Mouse (Mus musculus) adrenal gland, postnatal 10 days (tissue): ENCODE results near the gene Cds2. TPM values are rescaled to one million over a fixed set of nuclear protein-coding genes. Genes with fewer than 3 reads are reported as not detected.
"Not testable (repeated sequence)": the region's sequence is repeated elsewhere in the genome, so short reads cannot be mapped to it uniquely, and the experiment has no call there.

Source experiments
- DNase-seq: peaks from one replicate; pipeline ENCODE4 v3.0.0; 2021; ENCODE audit warnings: mixed read lengths
- total RNA-seq, 2 experiments: library from RNA; stranded (reverse); gene quantifications; 2 replicates each; pipeline ENCODE4 v1.2.3; 2021

The Cds2 gene
- total RNA-seq, 2 experiments from 2014 or later: 52.2 to 54.9 TPM

DNA sequence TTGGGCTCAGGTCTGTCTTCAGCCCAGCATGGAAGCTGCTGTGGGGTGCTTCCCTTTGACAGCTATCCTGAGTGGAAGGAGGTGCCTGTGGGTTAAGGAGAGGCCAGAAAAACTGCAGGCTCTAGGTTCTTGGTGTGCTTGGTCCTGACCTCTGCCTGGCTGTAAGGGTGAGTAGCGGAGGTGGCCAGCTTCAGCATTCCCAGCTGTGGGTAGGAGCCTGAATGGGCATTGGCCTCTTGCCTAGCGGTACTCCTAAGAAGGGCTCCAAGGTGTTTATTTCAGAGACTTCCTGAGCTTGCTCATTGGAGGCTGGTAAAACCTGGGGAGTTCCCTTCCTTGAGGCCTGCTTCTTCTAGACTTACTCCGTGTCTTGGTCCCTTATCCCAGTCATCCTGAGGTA lies 28.3 kb downstream of the Cds2 start:
- no peak for DNase-seq

DNA sequence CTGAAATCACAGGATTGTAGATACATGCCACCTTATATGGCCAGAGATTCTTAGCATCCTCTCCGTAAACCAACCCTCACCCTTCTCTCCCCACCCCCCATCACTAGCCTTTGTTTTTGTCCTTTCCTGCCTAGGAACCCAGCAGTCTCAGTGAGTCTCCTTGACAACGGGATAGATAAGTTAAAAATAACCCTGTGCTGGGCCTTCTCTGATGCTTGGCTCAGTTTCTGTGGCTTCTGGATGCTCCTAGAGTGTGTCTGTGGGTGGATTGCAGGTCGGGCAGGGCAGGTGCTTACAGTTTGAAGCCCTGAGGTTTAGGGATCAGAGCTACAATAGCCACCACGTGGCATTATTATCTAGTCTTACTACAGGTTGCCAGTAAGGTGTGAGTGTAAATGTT lies 29.1 kb downstream of the Cds2 start:
- DNase-seq: peak; percentile 17

DNA sequence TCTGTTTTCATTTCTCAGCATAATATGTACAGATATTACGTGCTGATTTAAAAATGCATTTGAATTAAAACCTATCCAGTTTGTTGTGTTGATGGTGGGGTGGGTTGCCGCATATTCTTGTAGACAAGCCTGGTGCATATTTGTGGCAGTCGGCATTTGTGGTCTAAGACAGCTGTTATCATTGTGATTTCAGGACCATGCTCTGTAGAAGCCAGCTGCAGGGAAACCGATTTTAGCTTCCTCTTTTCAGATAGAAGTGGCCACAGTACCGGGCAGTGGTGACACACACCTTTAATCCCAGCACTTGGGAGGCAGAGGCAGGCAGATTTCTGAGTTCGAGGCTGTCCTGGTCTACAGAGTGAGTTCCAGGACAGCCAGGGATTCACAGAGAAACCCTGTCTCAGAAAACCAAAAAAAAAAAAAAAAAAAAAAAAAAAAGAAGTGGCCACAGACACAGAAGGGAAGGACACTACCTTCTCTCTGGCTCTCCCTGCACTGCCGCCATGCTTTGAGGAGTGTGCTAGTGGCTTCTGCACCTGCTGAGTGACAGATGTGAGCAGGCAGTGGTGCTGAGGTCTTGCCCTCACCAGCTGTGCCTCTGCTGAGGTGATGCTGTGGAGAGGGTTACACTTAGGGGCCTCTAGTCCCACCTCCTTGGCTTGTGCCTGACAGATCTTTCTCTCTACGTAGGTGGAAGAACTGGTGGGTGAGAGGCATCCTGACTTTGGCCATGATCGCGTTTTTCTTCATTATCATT lies 30.9 kb downstream of the Cds2 start:
- no peak for DNase-seq

DNA sequence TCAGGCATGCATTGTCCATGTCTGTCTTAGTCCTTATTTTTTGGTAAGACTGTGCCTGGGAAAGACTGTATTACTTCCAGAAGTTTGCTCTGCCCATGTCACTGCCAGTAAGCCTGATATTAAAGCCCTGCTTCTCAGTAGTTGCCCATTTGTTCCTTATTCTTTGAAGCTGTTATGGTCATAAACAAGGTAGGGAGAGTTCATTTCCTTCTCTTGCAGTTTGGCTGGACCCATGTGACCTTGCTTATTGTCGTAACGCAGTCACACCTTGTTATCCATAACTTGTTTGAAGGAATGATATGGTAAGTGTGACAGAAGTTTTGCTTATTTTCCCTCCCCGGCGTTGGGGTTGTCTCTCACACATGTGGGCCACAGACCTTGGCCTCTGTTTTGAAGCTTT lies 35.3 kb downstream of the Cds2 start:
- no peak for DNase-seq

DNA sequence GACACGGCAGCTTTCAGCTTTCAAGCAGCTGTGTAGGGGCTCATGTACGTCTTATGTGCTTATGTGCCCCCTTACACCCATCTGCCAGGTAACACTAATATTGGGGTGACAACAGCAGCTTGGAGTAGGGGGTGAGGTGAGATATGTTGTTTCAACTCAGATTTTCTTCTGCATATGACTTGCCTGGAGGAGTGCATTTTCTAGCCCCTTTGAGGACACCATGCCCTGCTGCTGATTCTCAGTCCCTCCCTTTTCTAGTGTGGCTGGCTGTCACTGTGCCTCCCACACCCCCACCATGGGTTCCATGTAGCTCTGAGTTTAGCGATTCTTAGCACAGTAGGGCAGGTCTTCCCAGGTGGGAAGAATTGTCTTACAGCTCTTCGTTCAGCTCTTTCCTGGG lies 38.5 kb downstream of the Cds2 start:
- no peak for DNase-seq

DNA sequence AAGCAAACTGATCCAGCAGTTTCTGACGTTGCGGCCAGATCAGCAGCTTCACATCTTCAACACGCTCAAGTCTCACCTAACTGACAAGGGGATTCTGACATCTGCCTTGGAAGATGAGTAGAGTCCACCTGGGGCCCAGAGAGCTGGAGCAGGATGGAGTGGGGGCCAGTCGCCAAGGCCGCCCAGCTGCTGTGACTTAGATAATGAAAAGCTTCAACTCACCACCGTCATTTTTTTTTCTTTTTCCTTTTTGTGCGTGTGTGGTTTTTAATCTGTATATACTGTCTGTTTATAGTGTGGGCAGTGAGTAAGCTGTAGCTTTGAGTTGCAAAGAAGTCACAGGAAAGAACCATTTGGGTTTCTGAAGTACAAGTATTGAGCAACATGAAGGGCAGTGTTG lies 42.2 kb downstream of the Cds2 start:
- no peak for DNase-seq

DNA sequence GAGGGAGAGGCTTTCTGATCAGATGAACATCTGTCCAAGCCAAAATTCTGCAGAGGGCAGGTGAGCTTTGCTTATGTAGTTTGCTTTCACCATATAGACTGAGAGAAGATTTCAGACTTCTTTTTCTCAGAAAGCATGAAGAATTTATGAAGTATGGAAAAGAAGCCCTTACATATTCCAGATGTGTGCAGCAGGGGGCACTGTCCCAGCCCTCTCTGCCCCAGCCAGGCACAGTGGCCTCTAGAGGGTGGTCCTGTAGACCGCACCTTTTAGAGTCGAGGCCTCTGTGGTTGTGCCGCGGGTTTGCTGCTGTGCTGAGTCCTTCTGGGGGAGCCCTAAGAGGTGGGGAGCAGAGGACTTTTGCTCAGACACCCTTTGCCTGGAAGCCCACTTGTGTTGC lies 43.0 kb downstream of the Cds2 start:
- DNase-seq: no peak

DNA sequence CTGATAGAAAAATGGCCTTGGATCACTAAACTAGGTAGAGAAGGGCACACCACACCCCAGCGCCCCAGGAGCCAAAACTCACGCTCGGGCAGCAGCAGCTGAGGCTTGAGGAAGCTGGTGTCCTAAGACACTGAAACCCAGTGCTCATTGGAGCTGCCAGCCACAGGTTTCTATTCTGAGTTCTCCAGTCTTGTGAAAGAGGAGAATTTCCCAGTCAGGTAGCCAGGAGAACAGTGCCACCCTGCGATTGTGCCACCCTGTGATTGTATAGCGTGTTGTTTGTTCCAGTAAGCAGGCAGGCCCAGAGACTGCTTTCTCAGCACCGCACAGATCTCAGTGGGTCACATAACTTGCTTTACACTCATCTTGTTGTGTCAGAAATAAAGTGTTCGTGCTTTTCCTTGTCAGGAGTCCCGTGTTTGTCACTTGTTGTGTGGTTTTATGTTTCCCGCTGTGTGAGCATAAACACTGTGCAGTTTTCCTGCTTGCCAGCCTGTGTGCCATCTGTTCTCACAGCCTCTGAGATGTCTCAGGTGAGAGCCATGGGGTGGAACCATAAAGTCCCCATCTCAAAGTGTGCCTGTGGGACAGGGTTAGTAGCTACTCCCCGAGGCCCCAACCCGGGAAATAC lies 44.4 kb downstream of the Cds2 start:
- DNase-seq: no peak

DNA sequence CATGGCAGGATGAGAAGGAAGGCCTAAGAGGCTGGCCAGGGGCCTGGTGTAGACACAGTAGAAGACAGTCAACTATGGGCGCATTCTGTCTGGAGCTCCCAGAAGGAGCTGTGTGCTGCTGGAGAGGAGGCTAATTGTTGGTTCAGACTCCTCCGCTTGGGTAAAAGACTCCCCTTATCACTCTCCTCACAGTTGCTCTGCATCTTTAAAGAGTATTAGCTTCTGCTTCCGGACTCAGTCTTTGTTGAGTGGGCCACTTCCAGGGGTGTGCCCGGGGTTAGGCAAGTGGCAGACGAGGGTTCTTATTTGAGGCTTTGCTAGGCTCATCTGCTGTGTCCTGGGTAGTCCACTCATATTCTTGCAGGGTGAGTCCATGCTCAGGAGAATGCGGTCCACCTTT lies 45.9 kb downstream of the Cds2 start:
- DNase-seq: no peak

DNA sequence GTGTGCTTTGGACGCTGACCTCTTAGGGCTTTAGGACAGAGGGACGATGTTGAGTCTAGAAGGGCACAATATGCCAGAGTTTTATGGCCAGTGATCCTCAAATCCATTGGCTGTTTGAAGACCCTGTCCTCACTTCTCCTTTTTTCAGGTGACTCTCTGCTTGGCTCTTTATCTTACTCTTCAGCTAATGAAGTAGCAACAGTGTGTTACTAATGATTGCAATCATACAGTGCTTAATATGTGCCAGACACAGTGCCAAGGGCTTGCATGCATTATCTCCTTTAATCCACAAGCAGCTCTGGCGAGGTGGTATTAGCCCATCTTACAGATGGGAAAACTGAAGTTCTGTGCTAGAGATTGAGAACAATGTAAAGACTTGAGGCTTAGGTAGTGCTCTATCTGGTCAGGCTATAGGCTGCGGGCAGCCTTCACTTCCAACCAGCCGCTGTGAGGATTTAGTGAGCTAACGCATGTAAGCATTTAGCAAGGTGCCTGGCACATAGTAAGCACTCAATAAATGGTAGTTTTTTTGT lies 46.5 kb downstream of the Cds2 start:
- no peak for DNase-seq

DNA sequence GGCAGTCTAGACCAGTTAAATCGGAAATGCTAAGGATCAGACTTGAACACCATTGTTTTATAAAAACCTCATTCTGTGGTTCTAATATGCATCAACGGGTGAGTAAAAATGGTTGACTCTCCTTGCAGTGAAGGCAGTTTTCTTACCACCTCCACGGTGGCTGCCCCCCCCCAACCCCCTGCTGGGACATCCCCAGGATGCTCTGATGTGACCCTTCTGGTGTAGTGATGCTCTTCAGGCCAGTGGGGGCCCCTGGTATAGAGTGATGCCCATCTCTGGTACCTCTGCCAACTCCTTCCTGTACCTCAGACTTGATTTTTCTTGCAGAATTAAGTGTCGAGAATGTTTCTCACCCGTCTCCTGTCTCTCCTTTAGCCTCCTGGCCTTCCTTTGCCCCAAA lies 49.7 kb downstream of the Cds2 start:
- no peak for DNase-seq

DNA sequence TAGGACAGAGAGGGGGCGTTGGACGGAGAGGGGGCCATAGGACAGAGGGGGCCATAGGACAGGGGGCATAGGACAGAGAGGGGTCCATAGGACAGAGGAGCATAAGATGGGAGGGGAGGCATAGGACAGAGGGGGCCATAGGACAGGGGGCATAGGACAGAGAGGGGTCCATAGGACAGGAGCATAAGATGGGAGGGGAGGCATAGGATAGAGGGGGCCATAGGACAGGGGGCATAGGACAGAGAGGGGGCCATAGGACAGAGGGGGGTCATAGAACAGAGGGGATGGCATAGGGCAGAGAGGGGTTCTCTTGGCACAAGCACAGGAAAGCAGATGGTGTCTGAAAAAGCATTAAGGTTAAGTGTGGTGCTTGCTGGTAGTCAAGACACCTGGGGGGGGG lies 50.6 kb downstream of the Cds2 start:
- DNase-seq: no peak

DNA sequence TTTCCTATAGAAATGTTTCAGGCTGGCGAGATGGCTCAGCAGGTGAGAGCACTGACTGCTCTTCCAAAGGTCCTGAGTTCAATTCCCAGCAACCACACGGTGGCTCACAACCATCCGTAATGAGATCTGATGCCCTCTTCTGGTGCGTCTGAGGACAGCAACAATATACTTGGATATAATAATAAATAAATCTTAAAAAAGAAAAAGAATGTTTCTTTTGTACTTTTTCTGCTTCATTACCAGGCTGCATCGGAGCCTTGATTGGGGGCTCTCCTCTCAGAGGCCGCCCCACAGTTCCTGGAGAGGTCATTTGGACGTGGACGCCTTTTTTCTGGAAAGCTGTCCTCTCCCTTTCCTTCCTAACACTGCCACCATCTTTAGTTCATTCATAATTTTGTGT lies 51.1 kb downstream of the Cds2 start:
- not testable (repeated sequence) for DNase-seq

DNA sequence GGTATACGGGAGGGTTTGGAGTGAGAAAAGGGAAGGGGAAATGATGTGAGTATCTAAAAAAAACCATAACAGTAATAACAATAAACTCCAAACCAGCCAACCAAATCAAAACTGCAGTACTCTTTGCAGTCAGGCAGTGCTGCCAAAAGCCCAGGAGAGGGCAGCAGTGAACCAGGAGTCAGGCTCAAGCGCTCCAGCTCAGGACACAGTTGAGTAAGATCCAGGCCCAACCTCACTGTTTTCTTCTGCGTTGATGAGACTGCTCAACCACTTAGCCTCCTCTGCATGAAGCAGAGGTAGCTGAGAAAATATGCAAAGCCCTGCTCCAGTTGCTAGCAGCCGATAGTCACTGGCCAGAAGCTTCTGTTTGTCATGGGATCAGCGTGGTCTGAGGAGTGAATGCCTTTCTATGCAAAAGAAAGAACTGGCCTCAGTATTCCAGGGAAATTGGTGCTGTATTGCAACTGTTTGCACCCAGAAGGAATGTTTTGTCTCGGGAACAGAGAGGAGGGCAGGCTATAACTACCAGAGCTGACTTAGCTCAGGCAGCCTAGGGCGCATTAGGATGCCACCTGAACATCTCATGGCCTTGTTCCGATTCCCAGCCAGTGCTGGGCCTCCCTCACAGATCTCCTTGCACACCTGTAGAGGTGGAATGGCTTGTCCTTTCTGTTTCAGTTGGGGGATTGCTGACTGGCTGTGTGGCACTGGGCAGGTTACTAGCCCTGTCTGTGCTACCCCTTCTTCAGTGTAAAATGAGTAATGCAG lies 53.3 kb downstream of the Cds2 start:
- DNase-seq: peak; percentile 76

DNA sequence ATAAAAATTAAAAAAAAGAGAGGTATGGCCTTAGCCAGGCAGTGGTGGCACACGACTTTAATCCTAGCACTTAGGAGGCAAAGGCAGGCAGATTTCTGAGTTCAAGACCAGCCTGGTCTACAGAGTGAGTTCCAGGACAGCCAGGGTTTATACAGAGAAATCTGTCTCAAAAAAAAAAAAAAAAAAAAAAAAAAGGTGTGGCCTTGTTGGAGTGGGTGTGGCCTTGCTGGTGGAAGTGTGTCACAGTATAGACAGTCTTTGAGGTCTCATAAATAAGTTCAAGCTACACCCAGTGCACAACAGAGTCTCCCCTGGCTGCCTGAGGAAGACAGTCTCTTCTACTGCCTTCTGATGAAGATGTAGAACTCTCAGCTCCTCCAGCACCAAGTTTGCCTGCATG lies 54.2 kb downstream of the Cds2 start:
- DNase-seq: no peak

DNA sequence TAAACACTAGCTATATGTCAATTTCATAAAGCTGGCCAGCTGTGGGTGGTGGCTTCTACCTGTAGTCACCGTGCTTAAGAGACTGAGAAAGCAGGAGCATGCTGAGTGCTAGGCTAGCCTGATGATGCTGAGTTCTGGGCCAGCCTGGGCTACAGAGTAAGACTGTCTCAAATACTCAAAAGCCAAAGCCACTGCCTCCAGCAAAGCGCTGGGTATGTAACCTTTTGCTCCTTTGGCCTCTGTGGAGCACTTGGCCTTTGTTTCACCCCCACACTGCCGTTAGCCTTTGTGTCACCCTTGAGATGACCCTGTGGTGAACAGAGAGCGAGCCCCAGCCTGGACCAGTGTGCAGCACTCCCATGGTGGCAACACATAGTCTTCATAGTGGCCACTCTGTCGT lies 57.6 kb downstream of the Cds2 start:
- no peak for DNase-seq

DNA sequence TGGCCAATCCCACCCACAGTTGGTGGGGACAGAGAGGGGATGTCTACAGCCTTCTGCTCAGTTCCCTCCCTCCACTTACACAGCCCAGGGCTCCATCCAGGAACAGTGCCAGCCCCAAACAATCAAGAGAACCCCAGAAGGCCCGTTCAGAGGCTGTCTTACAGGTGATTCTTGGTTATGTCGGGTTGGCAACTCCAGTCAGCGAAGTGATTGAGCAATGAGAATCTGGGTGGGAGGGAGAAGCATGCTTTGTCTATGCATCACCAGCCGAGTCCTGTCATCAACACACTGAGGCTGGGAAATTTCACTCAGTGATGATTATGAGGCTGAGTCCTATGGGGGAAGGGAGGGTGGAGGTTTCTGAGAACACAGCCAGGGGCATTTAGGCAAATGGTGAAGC lies 60.6 kb downstream of the Cds2 start:
- DNase-seq: no peak

DNA sequence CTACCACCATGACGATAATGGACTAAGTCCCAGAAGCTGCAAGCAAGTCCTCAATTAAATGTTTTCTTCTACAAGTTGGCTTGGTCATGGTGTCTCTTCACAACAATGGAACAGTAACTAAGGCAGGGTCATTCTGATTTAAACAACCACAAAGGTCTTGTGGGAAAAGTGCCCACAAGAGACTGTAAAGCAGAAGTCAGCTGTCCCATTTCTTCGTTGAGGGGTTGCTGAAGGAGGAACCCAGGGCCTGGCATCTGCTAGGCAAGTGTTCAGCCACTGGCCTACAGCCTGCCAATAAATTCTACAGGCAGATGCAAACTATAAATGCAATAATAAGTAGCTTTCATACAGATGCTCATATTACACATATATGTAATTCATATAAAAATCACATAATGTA lies 74.3 kb downstream of the Cds2 start:
- DNase-seq: no peak

DNA sequence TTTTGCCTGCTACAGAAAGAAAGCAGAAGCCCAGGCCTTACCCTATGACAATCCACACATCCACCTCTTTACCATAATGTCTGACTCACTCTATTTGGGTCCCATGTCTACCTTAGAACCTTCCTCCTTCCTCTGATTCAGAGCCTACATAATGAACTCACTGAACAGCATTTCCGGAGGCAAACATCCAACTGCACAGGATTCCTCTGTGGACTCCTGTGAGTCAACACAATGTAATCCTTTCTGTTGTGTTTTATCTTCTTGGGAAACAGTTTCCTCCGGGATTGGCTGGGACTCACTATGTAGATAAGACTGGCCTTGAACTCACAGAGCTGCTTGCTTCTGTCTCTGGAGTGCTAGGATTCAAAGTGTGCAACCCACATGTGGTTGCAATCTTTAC lies 77.4 kb downstream of the Cds2 start:
- peak; percentile 12 for DNase-seq

DNA sequence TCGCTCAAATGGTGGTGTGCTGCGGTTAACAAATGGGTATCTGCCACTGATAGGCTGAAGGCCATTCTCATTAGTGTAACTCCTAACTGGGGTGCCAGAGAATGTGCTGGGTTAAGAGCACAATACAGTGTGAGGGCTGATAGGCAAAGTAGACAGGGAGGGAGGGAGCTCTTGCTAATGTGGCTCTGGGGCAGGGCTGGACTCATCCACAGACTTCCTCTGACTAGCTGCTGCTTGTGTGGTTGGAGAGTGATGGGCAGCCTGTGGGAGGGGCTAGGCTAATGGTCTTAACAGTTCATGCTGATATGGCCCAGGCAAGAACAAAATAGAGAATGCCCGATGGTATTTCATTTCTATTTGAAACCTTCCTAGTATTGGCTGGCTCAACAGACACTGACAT lies 78.3 kb downstream of the Cds2 start:
- DNase-seq: no peak

DNA sequence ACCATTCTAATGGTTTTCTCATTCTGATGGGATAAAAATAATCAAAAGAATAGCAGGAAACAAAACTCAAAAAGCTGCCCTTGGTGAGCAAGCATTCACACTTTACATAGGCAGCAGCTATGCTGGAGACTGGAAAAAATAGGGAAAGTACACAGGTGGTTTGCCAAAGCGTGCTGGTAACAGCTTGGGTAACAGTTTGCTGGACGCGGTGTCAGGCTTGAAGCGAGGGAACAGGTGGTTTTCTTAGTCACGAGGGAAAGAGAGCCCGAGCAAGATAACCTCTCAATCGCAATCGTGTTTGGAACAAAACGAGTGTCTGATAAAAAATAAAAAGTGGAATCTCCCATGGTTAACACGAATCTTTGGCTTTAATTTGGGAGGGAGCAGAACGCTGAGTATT lies 80.9 kb downstream of the Cds2 start:
- DNase-seq: no peak
